Mouse (Mus musculus) forebrain, embryonic 16.5 days (tissue): ENCODE data around the gene Plppr5. TPM values are rescaled to one million over a fixed set of nuclear protein-coding genes. Genes with fewer than 3 reads are reported as not detected.

Experiments used
- ATAC-seq: fragments of 200-750 bp; cut with Nextera tagmentation; 2 replicates; pipeline ENCODE4 v1.8.0; 2017; ENCODE audit warnings: mild to moderate bottlenecking, moderate library complexity
- H3K27ac ChIP-seq: fragments of 300-500 bp; sonication (generic); 2 replicates; pipeline ENCODE4 v1.5.1; 2014; ENCODE audit warnings: low read length, control low read depth
- H3K27me3 ChIP-seq: fragments of 300-500 bp; sonication (generic); replicated peaks from 2 replicates; pipeline ENCODE4 v1.6.1; 2014; ENCODE audit warnings: low read length; ENCODE audit not compliant: control insufficient read depth, insufficient read depth
- H3K36me3 ChIP-seq: fragments of 300-500 bp; sonication (generic); 2 replicates; pipeline ENCODE4 v1.6.1; 2014; ENCODE audit not compliant: control insufficient read depth, insufficient read depth
- H3K4me1 ChIP-seq: fragments of 300-500 bp; sonication (generic); replicated peaks from 2 replicates; pipeline ENCODE4 v1.6.1; 2014; ENCODE audit warnings: low read length; ENCODE audit not compliant: control insufficient read depth, insufficient read depth
- H3K4me2 ChIP-seq: fragments of 300-500 bp; sonication (generic); 2 replicates; pipeline ENCODE4 v1.6.1; 2014; ENCODE audit warnings: mild to moderate bottlenecking, low read length, control low read depth
- H3K4me3 ChIP-seq: fragments of 300-500 bp; sonication (generic); replicated peaks from 2 replicates; pipeline ENCODE4 v1.5.1; 2014; ENCODE audit warnings: mild to moderate bottlenecking, low read length, control low read depth
- H3K9ac ChIP-seq: fragments of 300-500 bp; sonication (generic); replicated peaks from 2 replicates; pipeline ENCODE4 v1.6.1; 2014; ENCODE audit warnings: low read depth, low read length, control low read depth
- H3K9me3 ChIP-seq: fragments of 300-500 bp; sonication (generic); 2 replicates; pipeline ENCODE4 v1.6.1; 2016; ENCODE audit warnings: low read length; ENCODE audit not compliant: control insufficient read depth
- WGBS: fragments of 180-500 bp; shearing (Covaris S2); extraction: QIAGEN DNeasy Blood & Tissue Kit; methylation state at CpG from one replicate; pipeline ENCODE4 v1.1.7; 2014; 5-methylcytosine and 5-hydroxymethylcytosine counted together
- polyA plus RNA-seq: library from polyadenylated mRNA; unstranded; fragments of >200 nt; fragmentation: Nextera tagmentation; extraction: Ambion mirVana; gene quantifications from 2 replicates; pipeline ENCODE4 v1.2.1, GENCODE M21; 2015

Gene Plppr5
- polyA plus RNA-seq, 1 experiment from 2014 or later: 10.3 TPM

DNA sequence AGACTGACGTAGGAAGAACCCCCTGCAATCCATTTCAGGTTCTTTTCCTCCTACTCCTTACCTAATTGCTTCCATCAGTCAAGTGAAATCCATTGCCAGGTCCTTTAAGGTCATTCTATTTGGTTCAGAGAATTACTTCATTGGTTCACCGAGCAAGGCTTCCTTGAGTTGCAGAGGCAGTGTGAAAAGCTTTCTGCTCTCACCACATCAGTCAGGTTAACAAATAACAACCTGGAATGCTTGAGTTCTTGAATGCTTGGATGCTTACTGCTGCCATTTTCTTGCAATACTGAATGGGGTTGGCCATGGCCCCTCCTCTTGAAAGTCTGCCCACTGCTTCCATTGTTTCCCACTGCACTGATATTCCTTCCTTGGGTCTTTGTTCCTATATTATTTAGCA, 28.8 kb downstream of the Plppr5 start:
- Histone ChIP-seq H3K4me2 (no peak overlapping the region), H3K36me3 (no peaks in the 10 kb centered on the region), H3K9ac (no peak overlapping the region), H3K27ac (no peak overlapping the region), H3K4me1 (no peaks in the 10 kb centered on the region), H3K27me3 (no peaks in the 10 kb centered on the region), H3K4me3 (no peak overlapping the region), H3K9me3 (no peaks in the 10 kb centered on the region)
- 56% methylated on average over 2 of the region's 2 CpGs for WGBS
- no peak for ATAC-seq

DNA sequence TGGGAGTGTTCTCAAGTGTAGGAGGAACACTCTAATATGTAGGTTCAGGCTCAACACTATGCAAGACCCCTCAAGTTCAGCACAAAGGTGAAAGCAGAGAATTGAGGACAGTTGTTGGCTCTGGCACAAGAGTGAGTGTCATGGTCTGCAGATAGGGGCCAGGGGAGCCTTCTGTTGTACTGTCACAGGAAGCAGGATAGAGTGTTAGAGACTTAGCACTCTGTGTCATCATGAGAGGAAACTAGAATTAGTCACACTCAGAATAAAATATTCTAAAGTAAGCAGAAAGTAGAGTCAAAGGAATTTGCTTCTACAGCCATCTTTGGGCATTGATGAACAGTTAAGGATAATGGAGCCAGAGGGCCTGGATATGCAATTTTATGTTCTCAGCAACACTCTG, 31.7 kb downstream of the Plppr5 start:
- H3K4me3 ChIP-seq: no peak overlapping the region
- no peaks in the 10 kb centered on the region for H3K27me3 ChIP-seq
- H3K36me3 ChIP-seq: no peaks in the 10 kb centered on the region
- H3K9ac ChIP-seq: no peak overlapping the region
- no peak overlapping the region for H3K27ac ChIP-seq
- ATAC-seq: no peak
- H3K9me3 ChIP-seq: no peaks in the 10 kb centered on the region
- no peaks in the 10 kb centered on the region for H3K4me1 ChIP-seq
- no peak overlapping the region for H3K4me2 ChIP-seq

DNA sequence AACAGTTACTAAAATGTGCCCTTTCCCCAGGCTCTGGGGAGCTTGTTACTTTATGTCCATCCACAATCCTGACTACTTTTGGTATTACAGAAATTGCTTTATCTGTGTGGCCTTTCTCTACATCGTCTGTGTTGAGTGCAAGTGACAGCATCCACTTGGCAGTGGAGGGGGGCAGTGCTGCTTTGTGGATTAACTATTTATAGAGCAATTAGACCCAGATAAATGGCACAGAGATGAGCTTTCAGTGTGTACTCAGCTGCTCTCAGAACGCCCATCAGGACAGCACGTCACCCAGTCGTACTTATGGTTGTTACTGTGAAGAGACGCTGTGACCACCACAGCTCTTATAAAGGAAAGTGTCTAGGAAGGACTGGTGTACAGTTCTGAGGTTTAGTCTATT, 36.8 kb downstream of the Plppr5 start:
- Histone ChIP-seq H3K9ac (no peak overlapping the region), H3K27ac (no peak overlapping the region), H3K4me3 (no peak overlapping the region), H3K4me2 (no peak overlapping the region), H3K9me3 (no peaks in the 10 kb centered on the region), H3K36me3 (no peaks in the 10 kb centered on the region), H3K27me3 (no peaks in the 10 kb centered on the region), H3K4me1 (peaks cover 6% of the 10 kb centered on the region)
- ATAC-seq: no peak
- 73% methylated on average over 5 of the region's 5 CpGs for WGBS

GRCm38 (mm10) chr3:117614856-117615255, 40.2 kb downstream of the Plppr5 start:
- ATAC-seq: peak; percentile 84
- no peaks in the 10 kb centered on the region for H3K27me3 ChIP-seq
- H3K9ac ChIP-seq: no peak overlapping the region
- no peak overlapping the region for H3K4me3 ChIP-seq
- H3K27ac ChIP-seq: peak overlapping the region; percentile 18; the same call in 1 of the 2 replicates
- no peak overlapping the region for H3K4me2 ChIP-seq
- 16% methylated on average over 1 of the region's 1 CpGs for WGBS
- no peaks in the 10 kb centered on the region for H3K36me3 ChIP-seq
- no peaks in the 10 kb centered on the region for H3K9me3 ChIP-seq
- peaks cover 6% of the 10 kb centered on the region for H3K4me1 ChIP-seq

GRCm38 (mm10) chr3:117625257-117626001, 50.8 kb downstream of the Plppr5 start:
- WGBS: 81% methylated on average over 13 of the region's 13 CpGs

GRCm38 (mm10) chr3:117628799-117629198, 54.2 kb downstream of the Plppr5 start:
- H3K36me3 ChIP-seq: no peaks in the 10 kb centered on the region
- ATAC-seq: peak; percentile 77
- H3K9me3 ChIP-seq: no peaks in the 10 kb centered on the region
- H3K4me3 ChIP-seq: no peak overlapping the region
- H3K4me2 ChIP-seq: no peak overlapping the region
- no peaks in the 10 kb centered on the region for H3K27me3 ChIP-seq
- WGBS: 8% methylated on average over 3 of the region's 3 CpGs
- H3K9ac ChIP-seq: no peak overlapping the region
- no peak overlapping the region for H3K27ac ChIP-seq
- H3K4me1 ChIP-seq: peaks cover 8% of the 10 kb centered on the region; the same call in 1 of the 2 replicates

More at GRCm38 (mm10) chr3:117625257-117626001, 50.8 kb downstream of the Plppr5 start:
- H3K36me3 ChIP-seq: no peaks in the 10 kb centered on the region
- no peak overlapping the region for H3K9ac ChIP-seq
- H3K27ac ChIP-seq: peak overlapping the region; percentile 56
- no peaks in the 10 kb centered on the region for H3K9me3 ChIP-seq
- peaks cover 3% of the 10 kb centered on the region; the same call in 1 of the 2 replicates for H3K4me1 ChIP-seq
- no peak overlapping the region for H3K4me3 ChIP-seq
- no peaks in the 10 kb centered on the region for H3K27me3 ChIP-seq
- peak; percentile 60 for ATAC-seq
- H3K4me2 ChIP-seq: no peak overlapping the region

DNA sequence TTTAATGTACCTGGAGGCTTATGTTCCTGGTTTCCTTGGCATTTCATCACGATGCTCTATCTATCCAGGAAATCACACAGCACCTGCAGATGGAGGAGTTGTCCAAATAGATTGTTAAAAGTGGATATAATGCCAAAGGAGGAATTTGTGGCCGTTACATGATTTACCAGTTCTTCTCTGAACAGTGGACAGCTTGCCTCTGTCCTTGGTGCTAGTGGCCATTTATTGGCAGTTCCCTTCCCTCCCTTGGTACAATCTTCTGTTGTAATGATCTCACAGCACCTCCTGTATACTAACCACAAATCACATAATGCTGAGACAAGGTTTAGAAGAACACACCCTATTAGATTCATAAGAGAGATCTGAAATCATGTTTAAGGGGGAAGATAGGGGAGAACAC, 55.7 kb downstream of the Plppr5 start:
- Histone ChIP-seq H3K4me2 (no peak overlapping the region), H3K4me1 (peaks cover 4% of the 10 kb centered on the region; the same call in 1 of the 2 replicates), H3K9me3 (no peaks in the 10 kb centered on the region), H3K27ac (no peak overlapping the region), H3K27me3 (no peaks in the 10 kb centered on the region), H3K36me3 (no peaks in the 10 kb centered on the region), H3K4me3 (no peak overlapping the region), H3K9ac (no peak overlapping the region)
- no peak for ATAC-seq
- WGBS: 76% methylated on average over 2 of the region's 2 CpGs

- Histone ChIP-seq H3K4me3 (no peak overlapping the region), H3K9me3 (no peaks in the 10 kb centered on the region), H3K27me3 (no peaks in the 10 kb centered on the region), H3K9ac (no peak overlapping the region), H3K4me1 (no peaks in the 10 kb centered on the region), H3K4me2 (no peak overlapping the region), H3K36me3 (no peaks in the 10 kb centered on the region), H3K27ac (no peak overlapping the region)
- ATAC-seq: no peak
- WGBS: 66% methylated on average over 8 of the region's 8 CpGs
Measured at GRCm38 (mm10) chr3:117648612-117649011, 74.0 kb downstream of the Plppr5 start.

GRCm38 (mm10) chr3:117664316-117664715, 89.7 kb downstream of the Plppr5 start:
- ATAC-seq: no peak
- WGBS: 52% methylated on average over 1 of the region's 1 CpGs
- H3K27me3 ChIP-seq: no peaks in the 10 kb centered on the region
- no peaks in the 10 kb centered on the region for H3K4me1 ChIP-seq
- H3K4me3 ChIP-seq: no peak overlapping the region
- H3K36me3 ChIP-seq: no peaks in the 10 kb centered on the region
- no peaks in the 10 kb centered on the region for H3K9me3 ChIP-seq
- H3K4me2 ChIP-seq: no peak overlapping the region
- H3K27ac ChIP-seq: no peak overlapping the region
- H3K9ac ChIP-seq: no peak overlapping the region
